Mouse (Mus musculus): ENCODE results near the gene Aftph. TPM values are rescaled to one million over a fixed set of nuclear protein-coding genes. Genes with fewer than 3 reads are reported as not detected.

The Aftph gene
- total RNA-seq, 2 experiments from 2014 or later = 61.9 to 74.4 TPM

DNA sequence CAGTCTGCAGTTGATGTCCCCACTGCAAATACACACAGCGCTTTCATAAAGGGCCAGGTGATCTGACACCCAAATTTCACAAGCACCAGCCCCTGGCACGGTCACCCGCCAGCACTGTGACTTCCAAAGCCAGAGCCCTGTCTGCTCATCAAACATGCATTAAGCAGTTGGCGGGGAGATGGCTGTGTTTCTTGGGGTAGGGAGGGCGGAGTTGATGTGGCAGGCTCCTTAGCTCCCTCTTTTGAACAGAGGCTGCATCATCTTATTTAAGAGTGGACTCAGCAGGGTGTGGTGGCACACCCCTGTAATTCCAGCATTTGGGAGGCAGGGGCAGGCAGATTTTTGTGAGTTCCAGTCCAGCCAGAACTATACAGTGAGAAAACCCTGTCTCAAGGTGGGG is 91.9 kb downstream of the Aftph start:
- no peak for ATAC-seq (ENCODE audit: poor library complexity, severe bottlenecking)

DNA sequence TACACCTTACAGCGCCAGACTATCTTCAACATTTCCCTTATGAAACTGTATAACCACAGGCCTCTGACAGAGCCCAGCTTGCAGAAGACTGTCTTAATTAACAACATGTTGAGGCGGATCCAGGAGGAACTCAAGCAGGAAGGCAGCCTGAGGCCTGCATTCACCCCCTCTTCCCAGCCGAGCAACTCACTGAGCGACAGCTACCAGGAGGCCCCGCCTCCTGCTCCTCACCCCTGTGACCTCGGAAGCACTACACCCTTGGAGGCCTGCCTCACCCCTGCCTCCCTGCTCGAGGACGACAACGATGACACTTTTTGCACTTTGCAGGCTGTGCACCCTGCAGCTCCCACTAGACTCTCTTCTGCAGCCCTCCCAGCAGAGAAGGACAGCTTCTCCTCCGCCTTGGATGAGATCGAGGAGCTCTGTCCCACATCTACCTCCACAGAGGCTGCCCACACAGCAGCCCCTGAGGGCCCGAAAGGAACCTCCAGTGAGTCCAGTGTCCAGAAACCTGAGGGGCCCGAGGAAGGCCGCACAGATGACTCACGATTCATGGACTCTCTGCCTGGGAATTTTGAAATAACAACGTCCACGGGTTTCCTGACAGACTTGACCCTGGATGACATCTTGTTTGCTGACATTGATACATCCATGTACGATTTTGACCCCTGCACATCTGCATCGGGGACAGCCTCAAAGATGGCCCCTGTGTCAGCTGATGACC is 93.3 kb downstream of the Aftph start:
- no peak for ATAC-seq (ENCODE audit: poor library complexity, severe bottlenecking)

DNA sequence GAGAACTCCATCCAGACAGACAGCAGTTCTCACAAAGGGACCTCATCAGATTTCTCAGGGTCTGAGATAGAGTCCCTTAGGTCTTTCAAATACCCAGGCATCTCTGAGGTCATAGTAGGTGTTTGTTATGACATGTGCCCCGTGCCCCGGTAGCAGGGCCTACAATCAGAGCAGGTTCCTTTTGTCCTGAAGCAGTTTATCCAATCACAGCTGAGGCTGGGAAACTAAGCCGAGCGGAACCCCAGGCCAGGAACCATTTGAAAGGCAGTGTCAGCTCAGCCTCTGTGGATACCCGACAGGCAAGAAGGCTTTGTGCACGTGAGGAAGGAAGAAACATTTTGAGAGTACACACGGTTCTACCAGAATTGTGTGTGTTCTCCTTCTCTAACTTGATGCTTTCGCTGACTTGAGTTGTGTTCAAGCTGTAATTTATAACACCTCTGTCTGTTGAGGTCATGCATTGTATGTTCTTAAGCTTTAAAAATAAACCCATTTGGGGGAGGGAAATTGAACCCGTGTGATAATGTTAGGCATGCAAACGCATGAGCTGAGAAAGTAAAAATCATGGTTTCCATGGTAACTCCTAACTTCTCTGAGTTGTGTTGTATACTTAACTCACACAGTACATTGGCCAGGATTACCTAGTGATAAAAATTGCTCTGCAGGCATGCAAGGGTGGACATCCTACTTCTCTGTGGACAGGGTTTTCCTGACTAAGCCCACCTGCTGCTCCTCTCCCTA is 94.2 kb downstream of the Aftph start:
- ATAC-seq (ENCODE audit: poor library complexity, severe bottlenecking) = no peak

DNA sequence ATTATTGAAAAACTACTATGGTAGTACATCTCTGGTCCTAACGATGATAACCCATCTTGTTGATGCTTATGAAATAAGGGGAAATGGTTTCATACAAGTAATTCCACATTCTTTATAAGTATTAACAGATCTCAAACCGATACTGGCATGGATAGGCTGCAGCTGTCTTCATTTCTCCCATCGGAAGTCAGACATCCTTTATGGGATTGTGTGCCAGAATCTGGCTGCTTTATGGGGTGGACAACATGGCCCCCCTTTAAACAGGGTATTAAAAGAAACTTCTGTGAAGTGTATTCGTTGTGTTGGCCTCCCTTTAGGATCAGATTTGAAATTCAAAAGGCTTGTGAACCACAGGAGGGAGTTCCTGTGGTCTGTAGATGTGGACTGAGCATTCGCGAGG is 95.2 kb downstream of the Aftph start:
- no peak for ATAC-seq (ENCODE audit: poor library complexity, severe bottlenecking)

DNA sequence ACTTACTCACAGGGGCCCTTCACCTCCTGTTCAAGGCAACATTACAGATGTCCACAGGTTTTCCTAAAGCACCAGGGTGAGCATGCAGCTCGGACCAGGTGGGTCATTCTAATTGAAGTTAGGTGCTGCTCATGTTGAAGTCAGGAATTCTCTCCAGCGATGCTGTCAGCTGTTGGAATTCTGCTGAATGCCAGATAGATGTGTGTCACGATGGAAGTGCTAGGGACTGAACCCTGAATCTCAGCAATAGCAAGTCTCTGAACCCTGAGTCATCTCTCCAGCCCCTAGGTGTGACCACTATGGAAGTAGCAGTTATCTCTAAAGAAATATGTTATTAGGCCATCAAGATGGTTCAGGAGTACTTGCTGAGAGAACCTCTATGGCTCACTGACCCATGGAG is 95.9 kb downstream of the Aftph start:
- ATAC-seq (ENCODE audit: poor library complexity, severe bottlenecking) = no peak

DNA sequence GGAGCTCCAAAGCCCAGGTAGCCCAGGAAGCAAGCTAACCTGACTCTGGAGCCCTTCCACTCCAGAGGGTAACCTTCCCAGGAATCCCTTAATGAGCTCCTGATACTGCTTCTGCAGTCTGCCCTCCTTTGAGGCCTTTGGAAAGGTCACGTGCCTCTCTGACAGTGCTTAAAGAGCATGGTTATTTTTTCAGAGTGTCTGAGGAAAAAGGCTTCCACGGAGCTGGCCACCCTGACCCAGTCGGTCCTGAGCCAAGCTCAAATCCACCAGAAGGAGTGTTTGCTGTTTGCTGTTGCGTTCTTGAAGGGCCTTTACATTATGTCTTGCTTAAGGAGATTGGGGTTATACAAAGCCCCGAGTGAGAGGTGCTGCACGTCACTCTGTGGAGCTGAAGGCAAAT is 96.5 kb downstream of the Aftph start:
- no peak for ATAC-seq (ENCODE audit: poor library complexity, severe bottlenecking)

DNA sequence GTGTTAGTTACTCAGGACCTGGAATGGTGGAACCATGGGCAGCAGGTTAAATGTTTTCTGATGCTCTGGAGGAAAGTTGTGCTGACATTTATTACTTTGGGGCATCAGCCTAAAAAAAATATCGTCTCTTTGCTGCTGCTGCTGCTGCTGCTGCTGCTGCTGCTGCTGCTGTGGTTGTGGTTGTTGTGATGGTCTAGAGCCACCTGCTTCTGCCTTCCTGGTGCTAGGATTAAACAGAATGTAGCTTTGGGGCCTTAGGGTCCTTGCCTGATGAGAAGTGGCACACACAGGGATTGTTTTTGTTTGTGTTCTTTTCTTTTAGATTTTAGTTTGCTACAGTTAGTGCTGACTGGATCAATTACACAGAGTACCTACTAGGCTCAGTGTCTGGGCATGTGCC is 97.2 kb downstream of the Aftph start:
- ATAC-seq (ENCODE audit: poor library complexity, severe bottlenecking) = no peak

DNA sequence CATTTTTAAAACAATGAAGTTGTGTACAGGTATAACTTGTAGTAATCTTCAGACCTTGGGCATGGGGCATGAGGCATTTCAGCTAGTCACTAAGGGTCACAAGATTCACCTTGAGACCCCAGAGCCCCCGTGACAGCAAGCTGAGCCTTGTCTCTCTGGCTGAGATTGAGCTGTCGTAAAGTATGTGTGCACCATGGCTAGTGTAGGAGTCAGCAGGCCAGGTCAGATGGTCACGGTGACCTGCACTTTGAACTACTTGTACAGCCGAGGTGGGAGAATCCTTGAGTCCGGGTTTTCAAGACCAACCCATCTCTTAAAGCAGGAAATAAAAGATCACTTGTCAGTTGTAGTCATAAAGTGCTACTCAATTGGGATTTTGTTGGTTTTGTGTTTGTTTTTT is 98.2 kb downstream of the Aftph start:
- no peak for ATAC-seq (ENCODE audit: poor library complexity, severe bottlenecking)

DNA sequence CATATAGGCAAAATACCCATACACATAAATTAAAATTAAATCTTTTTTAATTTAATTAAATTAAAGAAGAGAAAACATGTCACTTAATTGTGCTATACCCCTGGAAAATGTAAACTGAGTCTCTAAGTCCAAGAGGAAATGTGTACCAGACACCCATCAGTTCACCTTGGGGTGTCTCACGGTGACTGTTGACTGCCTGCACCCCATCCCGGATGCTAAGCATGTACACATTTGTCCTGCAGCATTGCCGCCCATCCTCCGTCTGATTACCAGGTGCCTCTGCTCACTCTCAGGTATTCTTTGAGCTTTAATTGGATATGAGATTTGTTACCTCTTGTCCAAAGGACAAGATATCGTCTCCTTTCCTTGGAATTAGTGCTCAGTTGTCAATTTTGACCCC is 99.1 kb downstream of the Aftph start:
- no peak for ATAC-seq (ENCODE audit: poor library complexity, severe bottlenecking)

DNA sequence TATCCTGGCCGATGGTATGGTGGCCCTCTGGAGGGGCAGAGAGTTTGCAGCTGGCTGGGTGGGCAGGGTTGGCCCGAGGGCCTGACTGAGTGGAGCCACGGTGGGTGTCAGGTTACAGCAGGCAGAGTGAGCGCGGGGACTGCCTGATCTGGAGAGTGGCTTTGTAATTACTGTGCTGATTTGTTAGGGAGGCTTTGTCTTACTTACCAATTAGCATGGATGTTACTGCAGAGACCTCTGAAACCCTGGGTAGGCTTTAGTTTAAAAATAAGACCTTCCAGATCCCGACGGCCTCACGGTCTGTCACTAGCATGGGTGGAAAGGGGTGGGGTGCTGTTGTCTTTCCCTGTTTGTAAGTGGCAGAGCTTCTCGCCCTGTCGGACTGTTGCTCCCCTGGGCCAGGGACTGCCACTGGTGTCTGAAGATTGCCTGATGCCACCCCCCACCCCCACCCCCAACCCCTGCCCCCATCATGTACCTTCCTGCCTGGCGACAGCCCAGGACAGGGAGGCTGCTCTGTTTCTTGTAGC is 101.4 kb downstream of the Aftph start:
- no peak for ATAC-seq (ENCODE audit: poor library complexity, severe bottlenecking)

DNA sequence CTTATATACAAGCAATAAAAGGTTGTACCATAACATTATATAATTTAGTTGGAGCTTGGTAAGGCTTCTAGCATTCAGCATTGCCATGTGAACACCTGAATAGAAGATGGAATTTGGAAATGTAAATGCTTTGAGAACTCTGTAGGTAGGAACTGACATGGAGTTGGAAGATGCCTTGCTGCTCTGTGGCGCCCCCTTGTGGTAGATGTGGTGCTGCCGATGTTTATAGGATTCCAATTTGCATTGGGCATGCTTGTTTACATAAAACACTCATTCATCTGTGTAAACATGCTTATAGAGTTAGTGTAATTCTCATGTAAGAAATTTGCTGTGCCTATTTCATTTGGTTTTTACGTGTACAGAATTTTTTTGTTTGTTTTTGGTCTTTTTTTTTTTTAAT is 102.5 kb downstream of the Aftph start:
- ATAC-seq (ENCODE audit: poor library complexity, severe bottlenecking) = peak; percentile 81

DNA sequence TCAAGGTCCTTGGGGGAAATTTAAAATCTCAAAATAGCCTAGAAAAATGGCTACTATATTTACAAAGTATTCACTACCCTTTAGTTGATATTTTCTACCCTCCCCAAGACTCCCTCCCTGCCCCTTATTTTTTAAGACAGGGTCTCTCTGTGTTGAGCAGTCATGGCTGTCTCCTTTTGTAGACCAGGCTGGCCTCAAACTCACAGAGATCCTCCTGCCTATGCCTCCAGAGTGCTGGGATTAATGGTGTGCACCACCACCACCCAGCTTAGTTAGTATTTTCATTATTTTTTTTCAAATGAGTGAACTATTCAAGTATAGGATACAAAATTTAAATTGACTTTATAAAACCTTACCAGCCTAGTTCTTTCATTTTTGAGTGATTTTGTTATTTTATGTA is 104.3 kb downstream of the Aftph start:
- no peak for ATAC-seq (ENCODE audit: poor library complexity, severe bottlenecking)

DNA sequence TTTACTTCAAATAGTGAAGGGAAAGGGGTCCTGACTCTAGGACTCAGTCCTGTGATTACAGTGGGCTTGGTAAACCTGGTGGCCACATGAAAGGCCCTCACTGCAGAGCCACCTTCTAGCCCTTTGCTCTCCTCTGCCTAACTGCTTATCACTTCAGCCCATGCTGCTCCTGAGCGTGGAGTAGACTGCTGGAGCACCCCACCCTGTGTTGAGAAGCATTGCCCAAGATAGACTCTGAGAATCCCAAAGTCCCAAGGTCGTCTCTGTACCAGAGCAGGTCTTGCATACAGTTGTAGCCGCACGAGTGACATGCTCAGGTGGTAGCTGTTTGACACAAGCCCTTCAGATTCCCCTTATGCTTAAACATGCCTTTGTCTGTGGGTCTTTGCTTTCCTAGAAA is 105.3 kb downstream of the Aftph start:
- ATAC-seq (ENCODE audit: poor library complexity, severe bottlenecking) = no peak

DNA sequence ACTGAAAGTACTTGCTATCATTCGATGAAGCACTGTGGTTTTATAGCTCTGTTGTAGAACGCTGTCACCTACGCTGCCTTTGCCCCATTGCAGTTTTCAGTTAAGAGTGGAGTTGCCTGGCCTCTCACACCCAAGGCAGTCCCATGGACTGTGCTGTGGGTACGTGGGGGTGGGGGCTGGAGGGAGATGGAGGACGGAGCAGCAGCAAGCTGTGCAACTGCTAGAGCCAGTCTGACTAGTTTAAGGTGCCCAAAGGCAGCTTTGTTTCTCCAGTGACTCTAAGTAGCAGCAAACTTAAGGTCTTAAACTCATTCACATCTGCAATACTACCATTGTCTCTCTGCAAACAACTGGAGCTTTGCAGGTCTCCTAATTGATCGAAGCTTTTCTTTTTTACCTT is 105.7 kb downstream of the Aftph start:
- ATAC-seq (ENCODE audit: poor library complexity, severe bottlenecking) = no peak

Other genes with a start within 250 kb of the Aftph start
- gene Sertad2, start 198.3 kb downstream of the Aftph start, total RNA-seq (2015) = 9.1 and 9.7 TPM in 2 replicates
- gene Sertad2, start 198.3 kb downstream of the Aftph start, total RNA-seq (2017) = 6.9 and 7.0 TPM in 2 replicates
- gene Lgalsl, start 89.5 kb upstream of the Aftph start, total RNA-seq (2015) = 2.2 and 3.6 TPM in 2 replicates
- 1.4 and 2.8 TPM in 2 replicates for gene Lgalsl, start 89.5 kb upstream of the Aftph start, total RNA-seq (2017)